Mouse (Mus musculus) neural tube, embryonic 10.5 days (tissue): ENCODE data around the gene Apba3.
A peak's percentile ranks its signal among the peaks of the same experiment; 100 is the strongest.

Experiments
- DNase-seq: peaks from one replicate; pipeline ENCODE4 v3.0.0-alpha.2; 2017; ENCODE audit warnings: low spot score; ENCODE audit errors: extremely low spot score

The Apba3 gene

GRCm38 (mm10) chr10:81289811-81290210 is 23.1 kb downstream of the Apba3 start:
- no peak for DNase-seq

- no peak for DNase-seq
These were observed 24.1 kb downstream of the Apba3 start for GRCm38 (mm10) chr10:81290698-81291460.

GRCm38 (mm10) chr10:81291511-81292104 is 24.8 kb downstream of the Apba3 start, which contains the start of gene Tjp3:
TSS of gene Tjp3 (minus strand) at chr10:81291581.
- DNase-seq: no peak

- DNase-seq: peak; percentile 98
These were observed 26.0 kb downstream of the Apba3 start, which contains the start of gene Pip5k1c for GRCm38 (mm10) chr10:81292554-81293333. TSS of gene Pip5k1c (plus strand) at chr10:81292963.

GRCm38 (mm10) chr10:81293334-81294030 is 26.7 kb downstream of the Apba3 start:
- no peak for DNase-seq

- DNase-seq: no peak
These were observed 27.7 kb downstream of the Apba3 start for GRCm38 (mm10) chr10:81294442-81294841.

GRCm38 (mm10) chr10:81295185-81295584 is 28.4 kb downstream of the Apba3 start:
- DNase-seq: no peak

- DNase-seq: no peak
These were observed 30.5 kb downstream of the Apba3 start for GRCm38 (mm10) chr10:81297246-81297645.

GRCm38 (mm10) chr10:81297845-81298244 is 31.1 kb downstream of the Apba3 start:
- no peak for DNase-seq

GRCm38 (mm10) chr10:81298369-81299100 is 31.8 kb downstream of the Apba3 start:
- no peak for DNase-seq

GRCm38 (mm10) chr10:81299585-81300351 is 33.0 kb downstream of the Apba3 start:
- DNase-seq: no peak

GRCm38 (mm10) chr10:81300352-81300907 is 33.7 kb downstream of the Apba3 start:
- DNase-seq: no peak

- DNase-seq: no peak
These were observed 34.6 kb downstream of the Apba3 start for GRCm38 (mm10) chr10:81301321-81301720.

- DNase-seq: no peak
These were observed 35.5 kb downstream of the Apba3 start for GRCm38 (mm10) chr10:81302288-81302687.

GRCm38 (mm10) chr10:81302781-81303218 is 36.0 kb downstream of the Apba3 start:
- DNase-seq: no peak

- DNase-seq: no peak
These were observed 36.5 kb downstream of the Apba3 start for GRCm38 (mm10) chr10:81303258-81303657.

GRCm38 (mm10) chr10:81303761-81304160 is 37.0 kb downstream of the Apba3 start:
- no peak for DNase-seq

GRCm38 (mm10) chr10:81304597-81305238 is 38.0 kb downstream of the Apba3 start:
- peak; percentile 55 for DNase-seq

- no peak for DNase-seq
These were observed 38.9 kb downstream of the Apba3 start for GRCm38 (mm10) chr10:81305663-81306062.
